In genomic region chr4:152763116-152763515, GRCm38 (mm10) we compare ENCODE assay signal across 28 mouse cellular contexts.
DNase-seq lines count a peak whose midpoint lies in the region; ATAC-seq lines count a peak whose summit lies in the region.
"Had no signal": no experiment of that assay in that cellular context is flagged by ENCODE, and none has a peak within 500 bp of the region (broad histone marks: within the 10 kb centered on the region; RNA-seq: fewer than 3 reads in every experiment).

No protein-coding gene starts in this region.

- no peak overlapping the region for H3K27ac ChIP-seq in heart, embryonic 10.5 days
- H3K27ac ChIP-seq in heart, embryonic 12.5 days (ENCODE audit: poor library complexity, severe bottlenecking), result no peak overlapping the region
- H3K27ac ChIP-seq in midbrain, embryonic 11.5 days (ENCODE audit: low read depth, low read length), result no peak overlapping the region
- no peak overlapping the region for H3K27ac ChIP-seq in midbrain, embryonic 13.5 days
- H3K27ac ChIP-seq in liver, embryonic 11.5 days (ENCODE audit: low read depth, low read length), result no peak overlapping the region
- H3K27ac ChIP-seq: embryonic facial prominence, embryonic 10.5 days; embryonic facial prominence, embryonic 13.5 days; forebrain, embryonic 10.5 days; gastrocnemius, adult 2 months; heart, embryonic 13.5 days; hindbrain, embryonic 12.5 days; hindbrain, embryonic 15.5 days had no signal

- no peak overlapping the region for H3K4me3 ChIP-seq in heart, embryonic 10.5 days
- no peak overlapping the region for H3K4me3 ChIP-seq in heart, embryonic 12.5 days
- no peak overlapping the region for H3K4me3 ChIP-seq in midbrain, embryonic 11.5 days (ENCODE audit: low read depth, low read length)
- H3K4me3 ChIP-seq in midbrain, embryonic 13.5 days (replicated peaks), result no peak overlapping the region
- no peak overlapping the region for H3K4me3 ChIP-seq in liver, embryonic 11.5 days (ENCODE audit: low read depth, low read length)
- H3K4me3 ChIP-seq: embryonic facial prominence, embryonic 10.5 days; embryonic facial prominence, embryonic 13.5 days; forebrain, embryonic 10.5 days; gastrocnemius, adult 2 months; heart, embryonic 13.5 days; hindbrain, embryonic 12.5 days; hindbrain, embryonic 15.5 days had no signal

- H3K9ac ChIP-seq in heart, embryonic 12.5 days, result no peak overlapping the region
- no peak overlapping the region for H3K9ac ChIP-seq in midbrain, embryonic 11.5 days (ENCODE audit: low read length)
- H3K9ac ChIP-seq in midbrain, embryonic 13.5 days (replicated peaks), result no peak overlapping the region
- no peak overlapping the region for H3K9ac ChIP-seq in liver, embryonic 11.5 days (ENCODE audit: low read depth, low read length)
- H3K9ac ChIP-seq: embryonic facial prominence, embryonic 13.5 days; forebrain, postnatal 0 days; heart, embryonic 13.5 days; hindbrain, embryonic 12.5 days; hindbrain, embryonic 15.5 days had no signal

- no peaks in the 10 kb centered on the region for H3K36me3 ChIP-seq in heart, embryonic 10.5 days
- no peaks in the 10 kb centered on the region for H3K36me3 ChIP-seq in heart, embryonic 12.5 days
- no peaks in the 10 kb centered on the region for H3K36me3 ChIP-seq in midbrain, embryonic 11.5 days (ENCODE audit: control insufficient read depth, insufficient read depth, low read length)
- peaks cover 3% of the 10 kb centered on the region; the same call in 1 of the 2 replicates for H3K36me3 ChIP-seq in midbrain, embryonic 13.5 days
- no peaks in the 10 kb centered on the region for H3K36me3 ChIP-seq in liver, embryonic 11.5 days (ENCODE audit: control insufficient read depth, insufficient read depth, low read length)
- H3K36me3 ChIP-seq: embryonic facial prominence, embryonic 10.5 days; embryonic facial prominence, embryonic 13.5 days; forebrain, embryonic 10.5 days; heart, embryonic 13.5 days; hindbrain, embryonic 12.5 days; hindbrain, embryonic 15.5 days had no signal

- H3K27me3 ChIP-seq in heart, embryonic 10.5 days (ENCODE audit: insufficient read depth, poor library complexity, severe bottlenecking), result no peaks in the 10 kb centered on the region
- H3K27me3 ChIP-seq in heart, embryonic 12.5 days (replicated peaks), result no peaks in the 10 kb centered on the region
- H3K27me3 ChIP-seq in midbrain, embryonic 11.5 days (ENCODE audit: control insufficient read depth, insufficient read depth, low read length), result no peaks in the 10 kb centered on the region
- no peaks in the 10 kb centered on the region for H3K27me3 ChIP-seq in midbrain, embryonic 13.5 days
- H3K27me3 ChIP-seq in liver, embryonic 11.5 days (replicated peaks; ENCODE audit: control insufficient read depth, insufficient read depth, low read length), result no peaks in the 10 kb centered on the region
- H3K27me3 ChIP-seq: CH12.LX; embryonic facial prominence, embryonic 13.5 days; heart, embryonic 13.5 days; hindbrain, embryonic 12.5 days; hindbrain, embryonic 15.5 days had no signal

- WGBS in heart, embryonic 10.5 days, result 43% methylated on average over 6 of the region's 6 CpGs
- 43% methylated on average over 6 of the region's 6 CpGs for WGBS in heart, embryonic 12.5 days
- WGBS in midbrain, embryonic 11.5 days, result 73% methylated on average over 6 of the region's 6 CpGs
- 53% methylated on average over 6 of the region's 6 CpGs for WGBS in midbrain, embryonic 13.5 days
- 63% methylated on average over 6 of the region's 6 CpGs for WGBS in liver, embryonic 11.5 days

- peaks cover 9% of the 10 kb centered on the region; the same call in 1 of the 2 replicates for H3K9me3 ChIP-seq in heart, embryonic 10.5 days
- peaks cover 15% of the 10 kb centered on the region for H3K9me3 ChIP-seq in heart, embryonic 12.5 days (replicated peaks)
- peaks cover 3% of the 10 kb centered on the region; the same call in 1 of the 2 replicates for H3K9me3 ChIP-seq in midbrain, embryonic 11.5 days (ENCODE audit: control insufficient read depth, low read length)
- H3K9me3 ChIP-seq in midbrain, embryonic 13.5 days, result 0 out of 2 replicates have a peak, but pooled peaks cover 4% of the 10 kb centered on the region
- H3K9me3 ChIP-seq in liver, embryonic 11.5 days (ENCODE audit: control insufficient read depth, low read length), result peaks cover 8% of the 10 kb centered on the region; the same call in 1 of the 2 replicates
- H3K9me3 ChIP-seq: hindbrain, embryonic 15.5 days had no signal

- 0 out of 2 replicates have a peak, but pooled peaks cover 4% of the 10 kb centered on the region for H3K4me1 ChIP-seq in heart, embryonic 10.5 days
- H3K4me1 ChIP-seq in heart, embryonic 12.5 days (replicated peaks), result no peaks in the 10 kb centered on the region
- H3K4me1 ChIP-seq in midbrain, embryonic 11.5 days (ENCODE audit: control insufficient read depth, insufficient read depth, low read length), result no peaks in the 10 kb centered on the region
- H3K4me1 ChIP-seq in midbrain, embryonic 13.5 days (replicated peaks), result 0 out of 2 replicates have a peak, but pooled peaks cover 3% of the 10 kb centered on the region
- no peaks in the 10 kb centered on the region for H3K4me1 ChIP-seq in liver, embryonic 11.5 days (replicated peaks; ENCODE audit: control insufficient read depth, insufficient read depth, low read length)
- H3K4me1 ChIP-seq: embryonic facial prominence, embryonic 10.5 days; embryonic facial prominence, embryonic 13.5 days; heart, embryonic 13.5 days; hindbrain, embryonic 12.5 days had no signal

- peak; percentile 52 for DNase-seq in heart, embryonic 10.5 days (ENCODE audit: low spot score)
- DNase-seq in midbrain, embryonic 11.5 days (ENCODE audit: low spot score, missing footprints), result peak; percentile 71
- DNase-seq in liver, embryonic 11.5 days (ENCODE audit: low spot score), result peak; percentile 7
- peak; percentile 72 for DNase-seq in retina, postnatal 1 day
- no peak for DNase-seq in kidney, postnatal 36 days
- DNase-seq in layer of hippocampus, adult 18-20 months (ENCODE audit: low spot score in 2 of 2), result no peak
- DNase-seq: adrenal gland, adult 2 months; adrenal gland, postnatal 14 days; cerebellum, adult 11-12 months; cerebellum, adult 8-10 months; cerebellum, postnatal 10 days; cerebellum, postnatal 36 days; embryo, embryonic 11 days; forebrain, postnatal 0 days; gastrocnemius, adult 2 months; gastrocnemius, postnatal 14 days; heart, postnatal 14 days; heart, postnatal 4 days had no signal

- ATAC-seq in heart, embryonic 12.5 days (ENCODE audit: insufficient number of reproducible peaks, low FRiP score), result no peak
- no peak for ATAC-seq in midbrain, embryonic 11.5 days (ENCODE audit: low FRiP score)
- no peak for ATAC-seq in midbrain, embryonic 13.5 days
- ATAC-seq in liver, embryonic 11.5 days (replicated peaks; ENCODE audit: low FRiP score), result no peak
- ATAC-seq: forebrain, embryonic 14.5 days; forebrain, postnatal 0 days had no signal

- H3K4me2 ChIP-seq in heart, embryonic 12.5 days, result no peak overlapping the region
- H3K4me2 ChIP-seq in midbrain, embryonic 11.5 days, result no peak overlapping the region
- no peak overlapping the region for H3K4me2 ChIP-seq in midbrain, embryonic 13.5 days (replicated peaks)
- H3K4me2 ChIP-seq in liver, embryonic 11.5 days, result no peak overlapping the region
- H3K4me2 ChIP-seq: embryonic facial prominence, embryonic 13.5 days; heart, embryonic 13.5 days; hindbrain, embryonic 12.5 days; hindbrain, embryonic 15.5 days had no signal

Comparison
In these comparisons a context has a peak if more than half of its experiments do, and no peak if none do; other contexts are left out.
1. DNase-seq: peak in heart, embryonic 10.5 days (single experiment), midbrain, embryonic 11.5 days (single experiment), liver, embryonic 11.5 days (single experiment) and retina, postnatal 1 day (single experiment); none in kidney, postnatal 36 days (0 of 2) and layer of hippocampus, adult 18-20 months (0 of 2).